Mouse (Mus musculus) spleen, postnatal 4 days (tissue): ENCODE measurements around the gene Kctd14.
A peak's percentile ranks its signal among the peaks of the same experiment; 100 is the strongest.
"Not testable (repeated sequence)": the region's sequence is repeated elsewhere in the genome, so short reads cannot be mapped to it uniquely, and the experiment has no call there.

Experiments used
- DNase-seq, 2 experiments: peaks; one replicate each; pipeline ENCODE4 v3.0.0; 2022; ENCODE audit warnings: low spot score in 2 of 2

Kctd14 gene

GRCm38 (mm10) chr7:97451023-97451422, at the start of gene Kctd14:
TSS of gene Kctd14 (plus strand) at chr7:97451323.
- not testable (repeated sequence) for DNase-seq

GRCm38 (mm10) chr7:97407145-97407544, 44.0 kb upstream of the Kctd14 start:
- no peak for DNase-seq

- no peak for DNase-seq
These were observed 40.0 kb upstream of the Kctd14 start for GRCm38 (mm10) chr7:97411106-97411505.

GRCm38 (mm10) chr7:97411575-97411974, 39.5 kb upstream of the Kctd14 start:
- no peak for DNase-seq

GRCm38 (mm10) chr7:97413981-97414380, 37.1 kb upstream of the Kctd14 start:
- DNase-seq, result no peak

- DNase-seq, result no peak
These were observed 36.7 kb upstream of the Kctd14 start for GRCm38 (mm10) chr7:97414426-97414825.

GRCm38 (mm10) chr7:97414915-97415687, 36.0 kb upstream of the Kctd14 start:
- DNase-seq, result no peak

GRCm38 (mm10) chr7:97416473-97416872, 34.6 kb upstream of the Kctd14 start:
- no peak for DNase-seq

- no peak for DNase-seq
These were observed 34.0 kb upstream of the Kctd14 start, which contains the start of gene Thrsp for GRCm38 (mm10) chr7:97416906-97417777. TSS of gene Thrsp (minus strand) at chr7:97417730.

- DNase-seq, result no peak
These were observed 32.4 kb upstream of the Kctd14 start for GRCm38 (mm10) chr7:97418717-97419116.

- no peak for DNase-seq
These were observed 32.0 kb upstream of the Kctd14 start for GRCm38 (mm10) chr7:97419163-97419562.

- no peak for DNase-seq
These were observed 30.7 kb upstream of the Kctd14 start for GRCm38 (mm10) chr7:97420406-97420805.

GRCm38 (mm10) chr7:97420958-97421651, 30.0 kb upstream of the Kctd14 start:
- DNase-seq, result no peak

- DNase-seq, result no peak
These were observed 27.4 kb upstream of the Kctd14 start for GRCm38 (mm10) chr7:97423754-97424153.

- DNase-seq, result peak; percentile 86 to 98
These were observed 26.4 kb upstream of the Kctd14 start for GRCm38 (mm10) chr7:97424621-97425245.

- no peak for DNase-seq
These were observed 24.6 kb upstream of the Kctd14 start for GRCm38 (mm10) chr7:97426566-97426965.

- no peak for DNase-seq
These were observed 23.8 kb upstream of the Kctd14 start for GRCm38 (mm10) chr7:97427296-97427695.

GRCm38 (mm10) chr7:97427778-97428420, 23.2 kb upstream of the Kctd14 start:
- no peak for DNase-seq

- peak in 1 of 2 experiments; percentile 33 for DNase-seq
These were observed 21.4 kb upstream of the Kctd14 start for GRCm38 (mm10) chr7:97429705-97430104.

- DNase-seq, result not testable (repeated sequence)
These were observed 17.6 kb upstream of the Kctd14 start for GRCm38 (mm10) chr7:97433517-97433916.

- DNase-seq, result no peak
These were observed 16.6 kb upstream of the Kctd14 start for GRCm38 (mm10) chr7:97434517-97434916.
